Mouse (Mus musculus): Measurements from ENCODE around the gene Slc22a23.

DNA sequence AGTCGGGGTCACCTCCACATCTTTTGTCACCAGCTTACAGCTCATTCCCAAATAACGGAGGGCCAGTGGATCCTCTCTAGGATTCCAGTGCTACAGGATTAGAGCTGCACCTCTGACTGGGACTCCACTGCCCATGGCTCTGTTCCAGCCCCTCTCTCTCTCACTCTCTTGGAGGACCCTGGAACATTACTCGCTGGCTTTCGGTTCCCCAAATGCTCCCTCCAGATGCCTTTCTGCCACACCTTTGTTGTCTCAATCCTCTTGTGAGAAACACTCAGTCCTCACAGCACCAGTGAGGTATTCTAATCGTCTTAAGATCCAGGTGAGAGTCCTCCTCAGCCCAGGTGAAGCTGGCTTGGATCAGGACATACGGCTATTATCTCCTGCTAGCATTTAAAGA lies 99.8 kb downstream of the Slc22a23 start:
- TF ChIP-seq POLR2A (IDR thresholded peaks at IDR 0.05; ENCODE audit: borderline replicate concordance, insufficient read depth, low read length), result no peak
- TF ChIP-seq CTCF (IDR thresholded peaks at IDR 0.05; ENCODE audit: borderline replicate concordance, insufficient read depth, low read depth, low read length), result no peak

Data from cerebellum, adult 2 months (tissue).